Mouse (Mus musculus) layer of hippocampus, adult 8-10 months (tissue): Measurements from ENCODE around the gene Mark1. TPM values are rescaled to one million over a fixed set of nuclear protein-coding genes. Genes with fewer than 3 reads are reported as not detected.

Experiments
- DNase-seq, 2 experiments: peaks; one replicate each; pipeline ENCODE4 v3.0.0; 2022; ENCODE audit warnings: low spot score in 2 of 2
- total RNA-seq, 4 experiments: library from RNA; stranded (reverse); gene quantifications; 2 replicates each; pipeline ENCODE4 v1.2.4; 2022

Mark1 gene
- total RNA-seq: 10 to 100 TPM; 43.3 to 56.9 (median 47.9) TPM

DNA sequence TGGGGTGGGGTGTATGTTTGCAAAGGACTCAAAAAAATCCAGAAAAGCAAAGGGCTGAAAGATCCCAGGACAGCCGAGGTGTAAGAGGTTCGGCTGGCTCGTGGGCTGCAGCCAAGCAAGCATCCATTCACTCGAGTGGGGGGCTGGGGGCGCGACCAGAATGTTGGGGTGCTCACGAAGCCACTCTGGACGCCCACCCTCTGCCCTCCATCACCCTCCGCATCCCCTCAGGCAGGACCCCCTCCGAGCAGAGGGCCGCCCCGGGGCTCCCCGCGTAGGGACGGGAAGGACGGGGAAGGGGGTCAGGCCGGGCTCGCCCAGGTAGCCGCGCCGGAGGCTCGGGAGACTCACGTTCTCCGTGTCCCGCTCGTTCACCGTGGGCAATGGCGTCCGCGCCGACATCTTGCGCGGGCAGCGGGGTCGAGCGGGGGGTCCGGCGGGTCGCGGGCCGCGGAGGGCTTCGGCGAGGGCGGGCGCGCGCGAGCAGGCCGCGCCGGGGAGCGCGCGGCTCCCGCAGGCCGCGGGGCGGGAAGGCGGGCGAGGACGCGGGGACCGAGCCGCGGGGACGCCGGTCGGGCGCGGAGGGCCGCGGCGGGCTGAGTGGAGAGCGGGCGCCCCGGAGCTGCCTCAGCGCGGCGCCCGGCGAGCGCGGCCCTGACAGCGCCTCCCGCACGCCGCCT lies at the start of gene Mark1:
Mark1 (minus strand) TSS at position 500 of the 680 bp plus-strand sequence.
- peak in 1 of 2 experiments; percentile 12 for DNase-seq

- no peak for DNase-seq
Measured at GRCm38 (mm10) chr1:185047516-185048247, 48.3 kb upstream of the Mark1 start.

DNA sequence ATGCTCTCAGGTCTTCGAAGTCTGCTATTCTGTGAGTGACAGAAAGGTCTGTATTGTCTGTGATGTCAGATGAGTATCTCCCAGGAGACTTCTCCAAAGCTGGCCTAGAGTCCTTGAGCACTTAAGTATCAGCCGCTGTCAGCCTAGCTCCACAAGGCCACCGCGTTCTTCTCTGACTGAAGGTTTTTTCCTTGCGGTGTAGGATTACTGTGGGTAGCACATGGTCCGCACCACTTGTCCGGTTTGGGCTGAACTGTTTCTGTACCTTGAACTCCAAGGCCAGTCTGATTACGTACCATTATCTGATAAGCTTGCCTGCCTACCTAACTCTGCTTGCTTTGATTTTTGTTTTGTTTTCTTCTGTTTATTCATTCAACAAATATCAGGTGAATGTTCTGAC lies 47.1 kb upstream of the Mark1 start:
- DNase-seq: no peak

- no peak for DNase-seq
Measured at GRCm38 (mm10) chr1:185038183-185038686, 38.9 kb upstream of the Mark1 start.

- no peak for DNase-seq
Measured at GRCm38 (mm10) chr1:185030565-185030964, 31.2 kb upstream of the Mark1 start.

DNA sequence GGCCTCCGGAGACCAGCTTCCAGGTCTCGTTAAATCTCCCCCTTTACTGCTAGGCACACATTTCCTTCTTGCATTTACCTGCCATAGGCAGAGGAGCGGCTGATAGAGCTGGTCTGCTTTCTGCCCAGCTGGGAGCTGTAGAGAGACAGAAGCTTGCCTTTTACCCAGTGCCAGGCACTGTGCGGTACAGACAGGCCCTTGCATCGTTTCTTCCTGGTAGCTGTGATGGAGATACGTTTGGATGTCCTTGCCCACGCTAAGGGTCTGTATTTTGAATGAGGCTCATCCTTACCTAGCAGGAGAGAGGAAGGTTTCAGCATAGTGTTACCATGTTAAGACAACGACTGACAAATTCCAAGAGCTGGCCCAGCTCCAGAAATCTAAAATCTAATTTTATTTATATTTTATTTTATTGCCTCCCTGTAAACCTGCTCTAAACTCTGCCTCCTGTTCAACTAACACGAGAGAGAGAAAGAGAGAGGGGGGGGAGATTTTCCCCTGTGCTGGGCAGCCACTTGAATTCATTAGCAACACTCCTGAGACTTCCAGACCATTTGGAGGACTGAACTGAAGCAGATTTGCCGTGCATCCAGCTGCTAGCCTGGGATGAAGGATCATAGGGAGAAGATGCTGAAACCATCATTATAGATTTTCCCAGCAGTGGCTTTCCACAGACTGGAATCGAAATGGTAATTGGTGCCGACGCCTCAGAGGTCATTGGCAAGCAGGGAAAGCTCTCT lies 21.2 kb upstream of the Mark1 start:
- no peak for DNase-seq

- no peak for DNase-seq
Measured at GRCm38 (mm10) chr1:185012566-185012965, 13.2 kb upstream of the Mark1 start.

DNA sequence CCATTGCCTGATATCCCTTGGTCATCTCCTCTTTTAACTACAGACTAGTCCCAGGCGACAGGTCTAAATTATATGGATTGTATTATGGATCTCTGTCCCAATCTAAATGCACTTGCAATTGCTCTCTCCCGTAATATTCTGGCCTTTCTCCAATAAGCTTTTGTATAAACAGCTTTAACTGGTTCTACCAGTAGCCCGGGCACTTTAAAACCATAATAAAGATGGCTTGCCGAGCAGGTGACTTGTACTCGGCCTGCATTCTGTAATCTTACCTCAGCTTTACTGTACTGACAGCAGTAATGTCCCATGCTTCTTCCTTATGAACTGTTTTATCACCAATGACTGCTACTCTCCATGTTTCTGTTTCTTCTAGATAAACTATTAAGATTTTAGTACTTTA lies 7.7 kb upstream of the Mark1 start:
- DNase-seq: no peak

- DNase-seq: peak; percentile 44 to 66
Measured at GRCm38 (mm10) chr1:184999780-185000599, 620 bp upstream of the Mark1 start.

DNA sequence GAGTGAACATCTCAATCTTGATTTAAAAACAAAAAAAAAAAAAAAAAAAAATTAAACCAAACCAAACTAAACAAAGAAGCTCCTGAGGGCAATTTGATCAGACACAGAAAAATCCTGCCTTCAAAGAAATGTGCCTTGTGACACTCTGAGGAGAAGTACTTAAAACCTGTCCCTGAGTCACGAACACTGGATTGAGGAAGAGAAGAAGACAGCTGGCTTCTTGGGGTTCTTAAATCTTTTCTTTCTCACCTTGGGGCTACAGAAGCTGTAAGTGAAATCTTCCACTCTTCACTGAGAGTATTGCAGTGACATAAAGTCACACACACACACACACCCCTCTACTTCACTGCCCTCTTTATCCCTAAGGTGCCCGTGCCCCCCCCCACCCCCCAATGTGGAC lies 739 bp downstream of the Mark1 start:
- DNase-seq: no peak

DNA sequence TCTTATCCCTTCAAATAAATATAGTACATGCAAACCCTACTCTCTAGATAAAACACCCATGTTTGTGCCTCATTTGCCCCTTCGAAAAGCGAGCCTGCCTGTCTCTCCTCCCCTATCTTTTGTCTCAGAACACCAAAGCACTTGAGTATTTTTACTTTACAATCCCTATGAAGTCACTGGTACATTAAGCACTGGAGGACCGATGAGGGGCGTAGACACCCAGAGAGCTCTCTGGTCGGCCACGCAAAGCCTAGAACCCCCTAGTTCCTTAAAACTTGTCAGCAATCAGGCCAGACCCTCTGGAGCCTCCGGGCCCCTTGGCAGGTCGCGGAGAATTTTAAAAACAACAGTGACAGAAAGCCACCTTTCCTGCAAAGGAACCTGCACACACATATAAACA lies 1.2 kb downstream of the Mark1 start:
- no peak for DNase-seq

DNA sequence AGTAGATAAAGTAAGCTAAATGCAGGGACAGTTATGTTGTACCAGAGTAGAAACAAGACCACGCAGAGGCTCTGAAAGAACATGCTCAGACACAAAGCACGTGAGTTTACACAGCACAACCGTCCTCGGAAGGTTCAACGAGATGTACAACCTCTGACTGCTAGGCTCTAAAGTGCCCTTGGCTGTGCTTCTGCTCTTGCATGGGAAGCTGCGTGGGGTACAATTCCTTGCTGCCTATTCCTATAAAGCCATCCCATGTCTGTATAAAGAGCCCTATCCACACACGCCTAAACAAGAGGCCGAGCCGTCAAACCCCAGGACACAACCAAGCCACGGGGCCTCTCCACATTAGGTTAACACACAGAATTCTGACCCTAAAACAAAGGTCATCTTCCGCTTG lies 1.9 kb downstream of the Mark1 start:
- DNase-seq: no peak

DNA sequence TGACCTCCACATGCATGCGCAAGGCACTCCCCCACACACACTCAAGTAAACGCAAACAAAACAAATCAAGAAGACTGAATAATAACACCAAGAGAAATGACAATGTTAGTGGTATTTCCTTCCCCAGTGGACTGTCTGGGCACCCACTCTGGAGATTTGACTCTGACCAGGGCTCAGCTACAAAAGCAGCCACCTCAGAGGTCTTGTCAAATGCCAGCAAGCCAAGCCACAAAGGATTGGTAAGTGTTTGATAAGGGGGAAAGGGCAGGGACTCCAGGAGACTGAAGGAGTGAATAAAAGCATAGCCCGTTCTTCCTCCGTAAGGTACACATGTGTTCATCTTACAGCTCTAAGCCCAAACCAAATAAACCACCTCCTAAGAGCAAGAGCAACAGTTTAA lies 4.0 kb downstream of the Mark1 start:
- no peak for DNase-seq

DNA sequence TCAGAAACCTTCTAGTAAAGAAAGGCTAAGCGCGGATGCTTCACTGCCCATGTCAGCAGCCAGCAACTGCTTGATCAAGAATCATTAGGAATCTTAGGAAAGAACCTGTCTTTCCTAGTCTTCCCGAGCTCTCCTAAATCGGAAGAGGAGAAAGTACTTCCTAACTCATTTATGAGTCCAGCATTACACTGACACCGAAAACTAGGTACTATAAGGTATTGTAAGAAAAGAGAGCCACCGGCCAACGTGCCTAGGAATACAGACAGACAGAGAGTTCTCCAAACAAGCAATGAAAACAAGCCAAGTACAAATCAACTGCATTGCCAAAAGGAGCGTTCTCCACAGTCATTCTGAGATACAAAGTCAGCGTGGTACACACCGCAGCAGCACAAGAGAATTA lies 8.2 kb downstream of the Mark1 start:
- no peak for DNase-seq

GRCm38 (mm10) chr1:184986748-184987147 lies 12.6 kb downstream of the Mark1 start:
- DNase-seq: no peak

DNA sequence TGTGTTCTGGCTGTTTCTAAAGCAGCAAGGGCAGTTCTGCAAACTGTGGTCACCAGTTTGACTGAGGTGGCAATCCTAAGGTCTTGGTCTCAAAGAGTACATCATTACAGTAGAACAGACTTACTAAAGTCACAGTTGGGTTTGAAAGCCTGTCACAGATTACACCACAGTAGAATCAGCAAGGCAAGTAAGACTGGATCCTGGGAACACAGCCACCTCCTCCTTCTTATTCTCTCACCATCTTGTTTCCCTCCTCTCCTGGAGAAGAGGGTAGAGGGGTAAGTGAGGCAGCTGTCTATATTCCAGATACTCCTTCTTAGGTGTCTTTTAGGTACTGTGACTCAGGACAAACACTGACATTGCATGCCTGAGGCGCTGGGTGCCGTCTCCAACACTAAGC lies 14.6 kb downstream of the Mark1 start:
- no peak for DNase-seq

DNA sequence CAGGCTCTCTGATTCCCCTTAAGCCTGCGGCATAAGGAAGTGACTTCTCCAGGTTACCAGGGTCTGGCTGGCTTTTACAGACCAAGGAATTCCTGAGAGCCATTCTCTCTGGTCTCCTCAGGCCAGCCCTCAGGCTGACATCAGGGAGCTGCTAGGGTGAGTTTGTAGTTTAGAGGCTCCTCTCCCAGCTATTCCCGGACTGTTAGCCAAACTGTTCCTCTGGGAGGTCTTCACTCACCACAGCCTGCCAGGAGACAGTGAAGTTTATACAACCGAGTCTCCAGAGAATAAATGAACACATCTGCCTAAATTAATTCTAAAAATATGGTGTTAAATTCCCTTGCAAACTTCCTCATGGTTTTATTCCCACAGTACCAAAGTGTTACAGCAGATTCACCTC lies 15.6 kb downstream of the Mark1 start:
- DNase-seq: no peak

DNA sequence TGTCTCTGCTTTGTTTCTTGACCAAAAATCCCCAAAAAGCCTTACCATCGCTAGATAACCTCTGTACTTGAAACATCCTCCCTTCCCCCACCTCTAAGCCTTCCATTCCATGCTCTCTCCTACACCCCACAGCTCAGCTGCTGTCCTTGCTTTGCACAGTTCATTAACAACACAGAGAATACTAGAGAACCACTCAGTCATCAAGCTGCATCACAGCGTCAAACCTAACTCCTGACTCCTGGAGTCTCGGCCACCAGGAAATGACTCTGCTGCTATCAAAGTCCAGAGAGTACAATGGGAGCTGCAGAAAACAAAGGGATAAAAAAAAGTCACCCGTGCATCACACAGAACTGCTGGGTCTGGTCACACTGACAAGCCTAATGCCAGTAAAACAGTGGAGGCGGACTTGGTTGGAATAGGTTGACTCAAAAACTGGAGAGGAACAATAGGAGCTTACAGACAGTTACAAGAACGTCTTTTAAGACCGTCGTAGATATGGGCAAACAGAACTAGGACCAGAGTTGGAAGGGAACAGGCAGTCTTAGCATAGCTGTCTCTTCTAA lies 27.1 kb downstream of the Mark1 start:
- no peak for DNase-seq

DNA sequence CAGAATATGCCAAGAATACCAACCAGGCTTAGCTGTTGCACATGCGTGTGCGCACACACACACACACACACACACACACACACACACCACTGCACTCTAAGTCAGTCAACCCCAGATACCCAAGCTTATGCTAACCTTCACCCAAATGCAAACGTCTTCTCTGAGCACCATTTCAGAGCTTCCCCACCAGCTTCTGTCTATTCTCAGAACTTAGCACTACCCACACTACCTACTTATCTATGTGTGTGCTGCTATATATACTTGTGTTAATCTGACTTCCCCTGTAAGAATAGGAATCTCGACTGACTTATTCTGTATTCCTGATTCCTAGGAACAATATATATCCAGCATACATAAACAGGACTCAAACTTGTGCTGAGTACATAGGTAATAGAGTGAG lies 30.0 kb downstream of the Mark1 start:
- no peak for DNase-seq

GRCm38 (mm10) chr1:184965682-184966360 lies 33.5 kb downstream of the Mark1 start:
- DNase-seq: peak; percentile 29 to 46
